Mouse (Mus musculus) erythroblast, embryonic 14.5 days (primary cell): ENCODE results near the gene Ercc6l. TPM values are rescaled to one million over a fixed set of nuclear protein-coding genes. Genes with fewer than 3 reads are reported as not detected.
A peak's percentile ranks its signal among the peaks of the same experiment; 100 is the strongest.

Experiments
- H3K27me3 ChIP-seq: 2 replicates; pipeline ENCODE4 v1.6.1; 2012; ENCODE audit warnings: inconsistent platforms; ENCODE audit not compliant: control insufficient read depth
- H3K36me3 ChIP-seq: 2 replicates; pipeline ENCODE4 v1.6.1; 2012; ENCODE audit warnings: mild to moderate bottlenecking, inconsistent platforms; ENCODE audit not compliant: control insufficient read depth
- H3K4me1 ChIP-seq: 2 replicates; pipeline ENCODE4 v1.6.1; 2012; ENCODE audit warnings: inconsistent platforms; ENCODE audit not compliant: control insufficient read depth
- H3K4me3 ChIP-seq: replicated peaks from 2 replicates; pipeline ENCODE3; 2012; ENCODE audit warnings: moderate library complexity, mild to moderate bottlenecking, inconsistent platforms
- H3K9me3 ChIP-seq: 2 replicates; pipeline ENCODE4 v1.6.1; 2012; ENCODE audit warnings: low read length, inconsistent platforms, mixed read lengths; ENCODE audit not compliant: control insufficient read depth
- GATA1 ChIP-seq: IDR thresholded peaks from 2 replicates; pipeline ENCODE4 v1.6.1; 2012; ENCODE audit warnings: low read length, inconsistent platforms, mixed read lengths
- TAL1 ChIP-seq: IDR thresholded peaks from 3 replicates; pipeline ENCODE4 v1.6.1; 2012; ENCODE audit warnings: low read length, inconsistent platforms, mixed read lengths
- polyA plus RNA-seq: library from polyadenylated mRNA; stranded (reverse); fragments of >175 nt; gene quantifications from 2 replicates; pipeline ENCODE4 v1.2.3, GENCODE M21; 2012

Gene Ercc6l
- 0.09 and 0.20 TPM in 2 replicates for polyA plus RNA-seq

DNA sequence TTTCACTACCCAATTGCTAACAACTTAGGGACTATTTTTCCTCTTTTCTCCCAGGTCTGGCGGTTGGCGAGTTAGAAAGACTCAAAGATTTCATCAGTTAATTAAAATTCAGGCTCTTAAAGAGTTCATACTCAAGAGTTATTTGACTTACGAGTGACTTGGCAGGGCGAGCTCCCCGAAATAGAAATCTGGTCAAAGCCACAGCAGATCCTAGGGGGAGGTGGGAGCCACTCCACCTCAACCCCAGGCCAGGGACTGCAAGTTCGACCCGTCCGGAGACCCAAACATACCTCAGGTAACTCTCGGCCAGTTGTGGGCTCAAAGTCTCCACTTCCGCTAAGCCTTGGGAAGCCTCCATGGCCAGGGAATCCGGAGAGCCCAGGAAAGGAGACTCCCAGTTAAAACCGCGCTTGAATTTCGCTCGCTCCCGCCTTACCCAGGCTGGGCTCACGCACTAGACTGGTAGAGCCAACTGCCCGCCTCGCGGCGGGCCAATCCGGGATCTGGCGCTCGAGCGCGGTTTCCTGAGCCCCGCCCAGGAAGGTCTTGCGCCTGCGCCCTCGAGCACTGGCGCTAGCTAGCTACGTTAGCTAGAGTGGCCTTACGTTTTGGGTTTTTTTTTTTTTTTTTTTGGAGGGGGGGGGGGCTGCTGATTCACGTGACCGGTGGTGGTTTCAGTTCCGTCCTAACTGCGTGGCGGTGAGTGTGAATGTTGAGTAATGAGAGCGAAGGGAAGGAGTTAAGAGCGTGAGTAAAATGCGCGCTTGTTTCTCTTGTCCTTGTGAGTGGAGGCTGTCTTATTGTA is at the start of gene Ercc6l:
Gene Ercc6l, minus strand, starts transcription at position 474 of the 805 bp plus-strand sequence.
- Histone ChIP-seq H3K27me3 (no peaks in the 10 kb centered on the region), H3K9me3 (peaks cover 2% of the 10 kb centered on the region; the same call in 1 of the 2 replicates), H3K4me1 (peaks cover 22% of the 10 kb centered on the region), H3K4me3 (peak within 1 kb of the TSS; percentile 87), H3K36me3 (peaks cover 20% of the 10 kb centered on the region)
- TF ChIP-seq GATA1 (no peak), TAL1 (no peak)

GRCm38 (mm10) chrX:102190840-102191239 is 33.9 kb upstream of the Ercc6l start:
- Histone ChIP-seq H3K4me3 (no peak overlapping the region), H3K9me3 (no peaks in the 10 kb centered on the region; the same call in 1 of the 2 replicates), H3K4me1 (peaks cover 21% of the 10 kb centered on the region), H3K27me3 (peaks cover 14% of the 10 kb centered on the region), H3K36me3 (peaks cover 19% of the 10 kb centered on the region)
- TF ChIP-seq TAL1 = no peak
- TF ChIP-seq GATA1 = no peak

- Histone ChIP-seq H3K4me1 (peaks cover 24% of the 10 kb centered on the region), H3K27me3 (peaks cover 9% of the 10 kb centered on the region), H3K9me3 (no peaks in the 10 kb centered on the region; the same call in 1 of the 2 replicates), H3K4me3 (peak overlapping the region; percentile 74), H3K36me3 (peaks cover 31% of the 10 kb centered on the region)
- TF ChIP-seq GATA1 = no peak
- TF ChIP-seq TAL1 = no peak
Observed at GRCm38 (mm10) chrX:102189581-102189980, 32.7 kb upstream of the Ercc6l start.

DNA sequence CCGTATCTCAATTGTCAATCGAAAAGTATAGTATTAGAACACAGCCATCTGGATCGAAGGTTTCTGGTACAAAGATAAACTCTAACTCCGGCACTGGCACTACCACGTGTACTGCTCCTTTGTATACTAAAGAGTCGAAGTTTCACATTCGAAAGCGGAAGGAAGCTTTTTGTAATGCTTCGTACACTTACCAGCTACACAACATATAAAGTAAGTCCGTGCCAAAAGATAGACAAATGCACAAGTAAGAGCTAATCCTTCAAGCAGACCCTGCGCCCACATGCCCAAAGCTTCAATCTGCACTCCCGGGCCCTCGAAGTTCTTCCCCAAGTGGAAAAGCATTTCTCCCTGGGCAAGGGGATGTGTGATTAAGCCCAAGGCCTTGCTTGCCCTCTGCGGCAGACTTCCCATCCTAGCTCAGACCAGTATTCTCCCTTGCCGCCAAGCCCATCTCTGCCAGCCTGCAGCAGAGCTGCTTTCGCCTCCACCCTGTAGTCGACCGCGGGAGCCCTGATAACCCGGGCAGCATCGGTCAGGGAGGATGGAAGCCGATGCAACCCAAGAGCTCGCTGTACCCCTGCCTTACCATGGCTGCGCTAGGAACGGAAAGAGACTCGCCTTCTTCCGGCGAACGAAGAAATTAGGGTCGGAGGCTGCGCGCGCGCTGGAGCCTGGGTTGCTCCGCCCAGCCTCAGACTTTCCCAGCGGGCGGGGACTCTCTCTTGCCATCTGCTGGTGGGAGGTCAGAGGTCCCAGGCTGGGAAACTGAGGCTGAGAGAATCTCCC is 32.0 kb upstream of the Ercc6l start, which contains the start of gene Rps4x:
Gene Rps4x, minus strand, starts transcription at position 683 of the 786 bp plus-strand sequence.
- peaks cover 24% of the 10 kb centered on the region for H3K4me1 ChIP-seq
- peaks cover 38% of the 10 kb centered on the region for H3K36me3 ChIP-seq
- peaks cover 7% of the 10 kb centered on the region for H3K27me3 ChIP-seq
- H3K9me3 ChIP-seq = no peaks in the 10 kb centered on the region; the same call in 1 of the 2 replicates
- TF ChIP-seq GATA1 (no peak), TAL1 (no peak)
- peak within 1 kb of the TSS; percentile 74 for H3K4me3 ChIP-seq

DNA sequence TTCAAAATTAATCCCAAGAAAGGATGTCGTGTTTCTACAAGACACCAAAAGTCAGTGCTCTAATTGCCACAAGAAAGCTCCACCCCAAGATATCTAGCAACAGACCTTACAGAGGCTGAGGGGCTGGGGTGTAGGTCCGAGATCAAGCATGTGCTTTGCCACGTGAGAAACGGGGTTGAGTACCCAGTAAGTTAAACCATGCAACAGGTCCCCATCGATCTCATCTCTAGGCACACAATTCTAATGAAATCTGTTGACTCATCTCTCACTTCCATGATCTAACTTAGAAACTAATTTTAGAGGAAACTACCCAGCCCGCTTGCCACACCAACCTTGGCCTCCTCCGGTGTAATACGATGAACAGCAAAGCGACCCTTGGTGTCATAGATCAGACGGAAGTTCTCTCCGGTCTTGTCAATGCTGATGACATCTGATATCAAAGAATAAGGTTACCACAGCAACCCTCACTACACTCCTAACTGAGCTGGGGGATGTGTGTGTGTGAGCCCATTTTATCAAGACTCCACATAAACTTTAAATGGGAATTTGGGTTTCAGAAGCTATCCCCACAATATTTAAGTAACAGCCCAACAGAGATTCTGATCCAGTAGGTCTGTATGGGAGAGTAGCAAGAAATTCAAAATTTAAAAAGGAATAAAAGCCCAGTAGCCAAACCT is 30.3 kb upstream of the Ercc6l start:
- Histone ChIP-seq H3K27me3 (peaks cover 3% of the 10 kb centered on the region; the same call in 1 of the 2 replicates), H3K36me3 (peaks cover 52% of the 10 kb centered on the region), H3K4me1 (peaks cover 24% of the 10 kb centered on the region), H3K9me3 (no peaks in the 10 kb centered on the region; the same call in 1 of the 2 replicates), H3K4me3 (peak overlapping the region; percentile 74)
- TF ChIP-seq GATA1 = no peak
- no peak for TF ChIP-seq TAL1

- Histone ChIP-seq H3K9me3 (no peaks in the 10 kb centered on the region), H3K27me3 (no peaks in the 10 kb centered on the region; the same call in 1 of the 2 replicates), H3K36me3 (peaks cover 55% of the 10 kb centered on the region), H3K4me1 (peaks cover 23% of the 10 kb centered on the region), H3K4me3 (no peak overlapping the region)
- TF ChIP-seq TAL1 (no peak), GATA1 (no peak)
Observed at GRCm38 (mm10) chrX:102182575-102182974, 25.7 kb upstream of the Ercc6l start.

- H3K27me3 ChIP-seq = no peaks in the 10 kb centered on the region; the same call in 1 of the 2 replicates
- H3K36me3 ChIP-seq = peaks cover 5% of the 10 kb centered on the region
- H3K4me1 ChIP-seq = peaks cover 24% of the 10 kb centered on the region
- H3K4me3 ChIP-seq = no peak overlapping the region
- TF ChIP-seq GATA1 = no peak
- H3K9me3 ChIP-seq = no peaks in the 10 kb centered on the region
Observed at GRCm38 (mm10) chrX:102175538-102176287, 18.8 kb upstream of the Ercc6l start.

DNA sequence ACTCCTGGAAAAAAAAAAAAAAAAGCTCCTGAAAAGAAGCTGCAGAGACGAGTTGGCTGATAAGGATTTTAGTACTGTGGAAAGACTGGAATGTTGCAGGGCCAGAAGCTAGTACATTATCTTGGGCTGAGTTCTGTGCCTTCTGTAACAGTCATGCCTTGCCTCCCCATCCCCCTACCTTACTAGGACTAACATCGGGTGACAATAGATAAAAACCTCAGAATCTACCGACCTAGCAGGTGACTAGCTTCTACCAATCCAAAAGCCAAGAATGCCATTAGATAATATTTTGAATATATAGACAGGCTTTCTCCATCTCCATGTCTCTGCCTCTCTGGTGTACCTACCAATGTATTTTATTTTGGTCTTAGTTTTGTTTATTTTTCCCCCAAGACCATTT is 14.0 kb upstream of the Ercc6l start:
- Histone ChIP-seq H3K36me3 (no peaks in the 10 kb centered on the region), H3K9me3 (no peaks in the 10 kb centered on the region), H3K4me1 (peaks cover 18% of the 10 kb centered on the region), H3K27me3 (peaks cover 3% of the 10 kb centered on the region; the same call in 1 of the 2 replicates), H3K4me3 (no peak overlapping the region)
- no peak for TF ChIP-seq TAL1
